Mouse (Mus musculus): ENCODE results near the gene Jag1.

- TF ChIP-seq POLR2A (IDR thresholded peaks at IDR 0.05; ENCODE audit: low read depth, low read length) (no peak), CTCF (IDR thresholded peaks at IDR 0.05; ENCODE audit: extremely low read depth, insufficient read length, insufficient replicate concordance, low read depth, low read length) (no peak)
These were observed 30.7 kb upstream of the Jag1 start for GRCm38 (mm10) chr2:137146938-137147666.

Measured in small intestine, adult 2 months (tissue).